Comparison of ENCODE assay signal across 7 mouse cellular contexts in genomic region chr17:56765431-56765830, GRCm38 (mm10). TPM values are rescaled to one million over a fixed set of nuclear protein-coding genes. Genes with fewer than 3 reads are reported as not detected.
DNase-seq lines count a peak whose midpoint lies in the region; ATAC-seq and TF ChIP-seq lines count a peak whose summit lies in the region.

No protein-coding gene starts in this region.

- DNase-seq in lung, adult 2 months: no peak
- DNase-seq in lung, postnatal 36 days: no peak
- no peak for DNase-seq in embryonic facial prominence, embryonic 14.5 days (ENCODE audit: low spot score)
- DNase-seq in intestine, embryonic 14.5 days (ENCODE audit: low spot score): no peak
- no peak for DNase-seq in yolk sac, embryonic 10.5 days (ENCODE audit: low spot score)
- no peak for DNase-seq in cerebellum, adult 11 months

- no peaks in the 10 kb centered on the region for H3K9me3 ChIP-seq in embryonic facial prominence, embryonic 14.5 days (ENCODE audit: control insufficient read depth, low read length)
- no peaks in the 10 kb centered on the region for H3K9me3 ChIP-seq in intestine, embryonic 14.5 days (ENCODE audit: control insufficient read depth, low read length)
- H3K9me3 ChIP-seq in neural tube, embryonic 13.5 days: no peaks in the 10 kb centered on the region

- TF ChIP-seq POLR2A in lung, adult 2 months (IDR thresholded peaks at IDR 0.05; ENCODE audit: borderline replicate concordance, extremely low read depth, low read depth, low read length): no peak

- no peak for ATAC-seq in embryonic facial prominence, embryonic 14.5 days (ENCODE audit: low read depth)
- no peak for ATAC-seq in intestine, embryonic 14.5 days (replicated peaks; ENCODE audit: low FRiP score, low TSS enrichment, low read depth)
- peak; percentile 3; the same call in 1 of the 2 replicates for ATAC-seq in neural tube, embryonic 13.5 days (ENCODE audit: low read depth)

- H3K9ac ChIP-seq in embryonic facial prominence, embryonic 14.5 days (ENCODE audit: low read depth, low read length): peak overlapping the region; percentile 81
- peak overlapping the region; percentile 80 for H3K9ac ChIP-seq in intestine, embryonic 14.5 days (ENCODE audit: low read length)
- H3K9ac ChIP-seq in neural tube, embryonic 13.5 days: peak overlapping the region; percentile 87

- H3K27me3 ChIP-seq in embryonic facial prominence, embryonic 14.5 days (replicated peaks; ENCODE audit: control insufficient read depth, insufficient read depth, low read length): no peaks in the 10 kb centered on the region
- H3K27me3 ChIP-seq in intestine, embryonic 14.5 days (replicated peaks; ENCODE audit: control insufficient read depth, insufficient read depth, low read length): no peaks in the 10 kb centered on the region
- H3K27me3 ChIP-seq in neural tube, embryonic 13.5 days: peaks cover 9% of the 10 kb centered on the region; the same call in 1 of the 2 replicates

- H3K4me1 ChIP-seq in lung, adult 2 months (ENCODE audit: control insufficient read depth, insufficient read depth, low read length): peaks cover 7% of the 10 kb centered on the region; the same call in 1 of the 2 replicates
- peaks cover 11% of the 10 kb centered on the region for H3K4me1 ChIP-seq in embryonic facial prominence, embryonic 14.5 days (ENCODE audit: control insufficient read depth, insufficient read depth, low read length)
- peaks cover 19% of the 10 kb centered on the region for H3K4me1 ChIP-seq in intestine, embryonic 14.5 days (replicated peaks; ENCODE audit: control insufficient read depth, insufficient read depth, low read length)
- H3K4me1 ChIP-seq in neural tube, embryonic 13.5 days (replicated peaks): peaks cover 25% of the 10 kb centered on the region

- peak overlapping the region; percentile 29 for H3K4me3 ChIP-seq in lung, adult 2 months (replicated peaks; ENCODE audit: extremely low read depth, low read depth, low read length)
- peak overlapping the region; percentile 78 for H3K4me3 ChIP-seq in embryonic facial prominence, embryonic 14.5 days (ENCODE audit: low read depth, low read length)
- peak overlapping the region; percentile 71 for H3K4me3 ChIP-seq in intestine, embryonic 14.5 days (ENCODE audit: low read depth, low read length)
- H3K4me3 ChIP-seq in neural tube, embryonic 13.5 days: peak overlapping the region; percentile 58

- H3K36me3 ChIP-seq in embryonic facial prominence, embryonic 14.5 days (ENCODE audit: control insufficient read depth, insufficient read depth, low read length): peaks cover 40% of the 10 kb centered on the region
- H3K36me3 ChIP-seq in intestine, embryonic 14.5 days (ENCODE audit: control insufficient read depth, insufficient read depth, low read length): peaks cover 38% of the 10 kb centered on the region
- H3K36me3 ChIP-seq in neural tube, embryonic 13.5 days: peaks cover 41% of the 10 kb centered on the region

- peak overlapping the region; percentile 15; the same call in 1 of the 2 replicates for H3K27ac ChIP-seq in embryonic facial prominence, embryonic 14.5 days (replicated peaks; ENCODE audit: low read depth, low read length)
- 0 out of 2 replicates have a peak overlapping the region, but pooled peaks have one; percentile 89 for H3K27ac ChIP-seq in intestine, embryonic 14.5 days (ENCODE audit: low read depth)
- H3K27ac ChIP-seq in neural tube, embryonic 13.5 days (replicated peaks): peak overlapping the region; percentile 96

- peak overlapping the region; percentile 84 for H3K4me2 ChIP-seq in embryonic facial prominence, embryonic 14.5 days (ENCODE audit: low read depth, low read length)
- peak overlapping the region; percentile 67 for H3K4me2 ChIP-seq in intestine, embryonic 14.5 days (ENCODE audit: low read length)
- H3K4me2 ChIP-seq in neural tube, embryonic 13.5 days: peak overlapping the region; percentile 80

- 44% methylated on average over 12 of the region's 12 CpGs for WGBS in lung, adult 2 months
- 41% methylated on average over 12 of the region's 12 CpGs for WGBS in embryonic facial prominence, embryonic 14.5 days
- 57% methylated on average over 12 of the region's 12 CpGs for WGBS in intestine, embryonic 14.5 days
- WGBS in neural tube, embryonic 13.5 days: 56% methylated on average over 12 of the region's 12 CpGs

- no peak for TF ChIP-seq CTCF in lung, adult 2 months (IDR thresholded peaks at IDR 0.05; ENCODE audit: insufficient read depth, low read length)

RNA-seq across cellular contexts. Expression of gene Dus3l, which starts 0.9 kb away (rescaled TPM):
- 81.7 and 84.5 TPM in 2 replicates for polyA plus RNA-seq in lung, adult 2 months (2012; rRNA removed)
- polyA plus RNA-seq in embryonic facial prominence, embryonic 14.5 days (2014; fragmentation: Nextera tagmentation; extraction: Ambion mirVana): 33.3 and 42.0 TPM in 2 replicates
- 45.6 and 47.4 TPM in 2 replicates for polyA plus RNA-seq in intestine, embryonic 14.5 days (2014; fragmentation: Nextera tagmentation; extraction: Ambion mirVana)
- 61.5 and 64.6 TPM in 2 replicates for polyA plus RNA-seq in neural tube, embryonic 13.5 days (2015; fragmentation: Nextera tagmentation; extraction: Ambion mirVana)

RNA-seq across cellular contexts. Expression of gene Prr22, which starts 4.6 kb away (rescaled TPM):
- 1.6 and 2.2 TPM in 2 replicates for polyA plus RNA-seq in lung, adult 2 months (2012; rRNA removed)
- polyA plus RNA-seq in embryonic facial prominence, embryonic 14.5 days (2014; fragmentation: Nextera tagmentation; extraction: Ambion mirVana): 0.61 and 1.2 TPM in 2 replicates
- 1.7 and 2.3 TPM in 2 replicates for polyA plus RNA-seq in intestine, embryonic 14.5 days (2014; fragmentation: Nextera tagmentation; extraction: Ambion mirVana)
- 0.95 and 1.1 TPM in 2 replicates for polyA plus RNA-seq in neural tube, embryonic 13.5 days (2015; fragmentation: Nextera tagmentation; extraction: Ambion mirVana)

RNA-seq across cellular contexts. Expression of gene Nrtn, which starts 8.1 kb away (rescaled TPM):
- 17.3 and 23.2 TPM in 2 replicates for polyA plus RNA-seq in lung, adult 2 months (2012; rRNA removed)
- 14.0 and 17.4 TPM in 2 replicates for polyA plus RNA-seq in embryonic facial prominence, embryonic 14.5 days (2014; fragmentation: Nextera tagmentation; extraction: Ambion mirVana)
- polyA plus RNA-seq in intestine, embryonic 14.5 days (2014; fragmentation: Nextera tagmentation; extraction: Ambion mirVana): 13.5 and 15.6 TPM in 2 replicates
- polyA plus RNA-seq in neural tube, embryonic 13.5 days (2015; fragmentation: Nextera tagmentation; extraction: Ambion mirVana): 1.1 and 1.7 TPM in 2 replicates

RNA-seq across cellular contexts. Expression of gene Vmac, which starts 47.6 kb away (rescaled TPM):
- polyA plus RNA-seq in lung, adult 2 months (2012; rRNA removed): 31.9 and 32.4 TPM in 2 replicates
- polyA plus RNA-seq in embryonic facial prominence, embryonic 14.5 days (2014; fragmentation: Nextera tagmentation; extraction: Ambion mirVana): 18.6 and 21.4 TPM in 2 replicates
- 21.2 and 21.3 TPM in 2 replicates for polyA plus RNA-seq in intestine, embryonic 14.5 days (2014; fragmentation: Nextera tagmentation; extraction: Ambion mirVana)
- polyA plus RNA-seq in neural tube, embryonic 13.5 days (2015; fragmentation: Nextera tagmentation; extraction: Ambion mirVana): 16.3 and 17.5 TPM in 2 replicates

RNA-seq across cellular contexts. Expression of gene Ndufa11, which starts 47.9 kb away (rescaled TPM):
- 348 and 393 TPM in 2 replicates for polyA plus RNA-seq in lung, adult 2 months (2012; rRNA removed)
- 424 and 466 TPM in 2 replicates for polyA plus RNA-seq in embryonic facial prominence, embryonic 14.5 days (2014; fragmentation: Nextera tagmentation; extraction: Ambion mirVana)
- polyA plus RNA-seq in intestine, embryonic 14.5 days (2014; fragmentation: Nextera tagmentation; extraction: Ambion mirVana): 494 and 522 TPM in 2 replicates
- 542 and 575 TPM in 2 replicates for polyA plus RNA-seq in neural tube, embryonic 13.5 days (2015; fragmentation: Nextera tagmentation; extraction: Ambion mirVana)

Comparison
In these comparisons a context has a peak if more than half of its experiments do, and no peak if none do; other contexts are left out.
1. H3K27ac ChIP-seq: peak in every context shown above with its lines; median percentile 96 in neural tube, embryonic 13.5 days; 89 in intestine, embryonic 14.5 days; 15 in embryonic facial prominence, embryonic 14.5 days.